Comparison of ENCODE assay signal across 13 mouse cellular contexts in genomic region chr16:4897146-4897730, GRCm38 (mm10). TPM values are rescaled to one million over a fixed set of nuclear protein-coding genes. Genes with fewer than 3 reads are reported as not detected.
A peak's percentile ranks its signal among the peaks of the same experiment; 100 is the strongest.
DNase-seq lines count a peak whose midpoint lies in the region; ATAC-seq and TF ChIP-seq lines count a peak whose summit lies in the region.
"Had no signal": no experiment of that assay in that cellular context is flagged by ENCODE, and none has a peak within 500 bp of the region (broad histone marks: within the 10 kb centered on the region; RNA-seq: fewer than 3 reads in every experiment).

No protein-coding gene starts in this region.

- no peak for TF ChIP-seq POLR2A in embryonic fibroblast, embryonic 13.5 days (IDR thresholded peaks at IDR 0.05; ENCODE audit: low read depth, low read length)

- no peak overlapping the region for H3K9ac ChIP-seq in kidney, embryonic 15.5 days
- H3K9ac ChIP-seq in liver, postnatal 0 days (replicated peaks): no peak overlapping the region
- H3K9ac ChIP-seq: forebrain, embryonic 12.5 days; midbrain, embryonic 12.5 days; neural tube, embryonic 15.5 days had no signal

- 63% methylated on average over 7 of the region's 7 CpGs for WGBS in kidney, embryonic 15.5 days
- WGBS in liver, postnatal 0 days (ENCODE audit: insufficient replicate concordance): 56% methylated on average over 7 of the region's 7 CpGs

- no peak overlapping the region for H3K4me2 ChIP-seq in kidney, embryonic 15.5 days
- no peak overlapping the region for H3K4me2 ChIP-seq in liver, postnatal 0 days (ENCODE audit: low read depth, low read length)
- H3K4me2 ChIP-seq: forebrain, embryonic 12.5 days; midbrain, embryonic 12.5 days; neural tube, embryonic 15.5 days had no signal

- 0 out of 2 replicates have a peak, but pooled peaks have one; percentile 17 for ATAC-seq in kidney, embryonic 15.5 days (replicated peaks; ENCODE audit: low FRiP score)
- peak; percentile 66 for ATAC-seq in liver, postnatal 0 days

- no peaks in the 10 kb centered on the region for H3K27me3 ChIP-seq in kidney, embryonic 15.5 days
- H3K27me3 ChIP-seq in liver, postnatal 0 days (ENCODE audit: insufficient read depth, low read length): no peaks in the 10 kb centered on the region
- H3K27me3 ChIP-seq: forebrain, embryonic 12.5 days; midbrain, embryonic 12.5 days; neural tube, embryonic 15.5 days; Patski had no signal

- peaks cover 4% of the 10 kb centered on the region; the same call in 1 of the 2 replicates for H3K36me3 ChIP-seq in kidney, embryonic 15.5 days
- H3K36me3 ChIP-seq in liver, postnatal 0 days (replicated peaks; ENCODE audit: insufficient read depth, low read length): no peaks in the 10 kb centered on the region
- H3K36me3 ChIP-seq: forebrain, embryonic 12.5 days; midbrain, embryonic 12.5 days; neural tube, embryonic 15.5 days had no signal

- DNase-seq in kidney, adult 8-10 months: no peak
- peak; percentile 67 for DNase-seq in R1 (ENCODE audit: low read depth, low spot score)
- peak; percentile 50 for DNase-seq in liver, postnatal 0 days
- no peak for DNase-seq in urinary bladder, adult 18-20 months (ENCODE audit: low spot score in 2 of 2)
- no peak for DNase-seq in ovary, postnatal 10 days (ENCODE audit: low spot score)
- no peak for DNase-seq in layer of hippocampus, postnatal 36 days

- TF ChIP-seq EP300 in liver, postnatal 0 days (IDR thresholded peaks at IDR 0.05; ENCODE audit: low read depth): no peak

- H3K4me1 ChIP-seq in kidney, embryonic 15.5 days: peaks cover 21% of the 10 kb centered on the region
- peaks cover 2% of the 10 kb centered on the region; the same call in 1 of the 2 replicates for H3K4me1 ChIP-seq in embryonic fibroblast, embryonic 13.5 days (ENCODE audit: control insufficient read depth, insufficient read depth, low read length)
- peaks cover 51% of the 10 kb centered on the region for H3K4me1 ChIP-seq in liver, postnatal 0 days (ENCODE audit: insufficient read depth)

- H3K9me3 ChIP-seq in kidney, embryonic 15.5 days (replicated peaks): no peaks in the 10 kb centered on the region
- H3K9me3 ChIP-seq in liver, postnatal 0 days (ENCODE audit: low read length): no peaks in the 10 kb centered on the region
- H3K9me3 ChIP-seq: forebrain, embryonic 12.5 days; limb, embryonic 10.5 days; midbrain, embryonic 12.5 days; neural tube, embryonic 15.5 days had no signal

- no peak overlapping the region for H3K4me3 ChIP-seq in kidney, embryonic 15.5 days (replicated peaks)
- H3K4me3 ChIP-seq in embryonic fibroblast, embryonic 13.5 days (ENCODE audit: insufficient read depth, low read length): no peak overlapping the region
- H3K4me3 ChIP-seq in liver, postnatal 0 days (ENCODE audit: low read depth, low read length): no peak overlapping the region
- H3K4me3 ChIP-seq: forebrain, embryonic 12.5 days; limb, embryonic 10.5 days; midbrain, embryonic 12.5 days; neural tube, embryonic 15.5 days had no signal

- no peak overlapping the region for H3K27ac ChIP-seq in kidney, embryonic 15.5 days
- H3K27ac ChIP-seq in embryonic fibroblast, embryonic 13.5 days (ENCODE audit: insufficient read depth, low read length): no peak overlapping the region
- H3K27ac ChIP-seq in liver, postnatal 0 days (ENCODE audit: low read depth): peak overlapping the region; percentile 64
- H3K27ac ChIP-seq: forebrain, embryonic 12.5 days; limb, embryonic 10.5 days; midbrain, embryonic 12.5 days; neural tube, embryonic 15.5 days had no signal

- TF ChIP-seq CTCF in embryonic fibroblast, embryonic 13.5 days (IDR thresholded peaks at IDR 0.05; ENCODE audit: borderline replicate concordance, insufficient read depth, low read length): peak; percentile 4; the same call in 1 of the 2 replicates
- peak; percentile 70 for TF ChIP-seq CTCF in liver, postnatal 0 days (IDR thresholded peaks at IDR 0.05; ENCODE audit: low read depth)

RNA-seq across cellular contexts. Expression of gene Mgrn1, which starts 11.2 kb away (rescaled TPM):
- polyA plus RNA-seq in kidney, embryonic 15.5 days (2015; fragmentation: Nextera tagmentation; extraction: Ambion mirVana): 88.2 and 98.1 TPM in 2 replicates
- polyA plus RNA-seq in embryonic fibroblast, embryonic 13.5 days (2011; ENCODE audit: insufficient read length, low read depth, missing spikeins): 65.0 and 66.9 TPM in 2 replicates
- polyA plus RNA-seq in liver, postnatal 0 days (2015; fragmentation: Nextera tagmentation; extraction: Ambion mirVana): 34.8 and 36.7 TPM in 2 replicates
- 100 to 1,000 TPM; 213 TPM for total RNA-seq in layer of hippocampus, postnatal 36 days (2021)

RNA-seq across cellular contexts. Expression of gene Ubald1, which starts 17.1 kb away (rescaled TPM):
- polyA plus RNA-seq in kidney, embryonic 15.5 days (2015; fragmentation: Nextera tagmentation; extraction: Ambion mirVana): 37.4 and 39.7 TPM in 2 replicates
- 31.3 and 38.2 TPM in 2 replicates for polyA plus RNA-seq in embryonic fibroblast, embryonic 13.5 days (2011; ENCODE audit: insufficient read length, low read depth, missing spikeins)
- 15.6 and 16.7 TPM in 2 replicates for polyA plus RNA-seq in liver, postnatal 0 days (2015; fragmentation: Nextera tagmentation; extraction: Ambion mirVana)
- 10 to 100 TPM; 91.3 to 94.9 TPM for total RNA-seq in layer of hippocampus, postnatal 36 days (2021)

RNA-seq across cellular contexts. Expression of gene Nudt16l1, which starts 41.3 kb away (rescaled TPM):
- 151 and 155 TPM in 2 replicates for polyA plus RNA-seq in kidney, embryonic 15.5 days (2015; fragmentation: Nextera tagmentation; extraction: Ambion mirVana)
- 20.2 and 27.5 TPM in 2 replicates for polyA plus RNA-seq in embryonic fibroblast, embryonic 13.5 days (2011; ENCODE audit: insufficient read length, low read depth, missing spikeins)
- polyA plus RNA-seq in liver, postnatal 0 days (2015; fragmentation: Nextera tagmentation; extraction: Ambion mirVana): 38.9 and 40.2 TPM in 2 replicates
- total RNA-seq in layer of hippocampus, postnatal 36 days (2021): 10 to 100 TPM; 76.4 to 82.1 TPM

Comparison
In these comparisons a context has a peak if more than half of its experiments do, and no peak if none do; other contexts are left out.
1. DNase-seq: peak in R1 (single experiment) and liver, postnatal 0 days (single experiment); none in kidney, adult 8-10 months (0 of 2), urinary bladder, adult 18-20 months (0 of 2), ovary, postnatal 10 days (single experiment) and layer of hippocampus, postnatal 36 days (0 of 2).